Comparison of ENCODE assay signal across 11 mouse cellular contexts in genomic region chr17:13340071-13340470, GRCm38 (mm10). TPM values are rescaled to one million over a fixed set of nuclear protein-coding genes. Genes with fewer than 3 reads are reported as not detected.
"Had no signal": no experiment of that assay in that cellular context is flagged by ENCODE, and none has a peak within 500 bp of the region (broad histone marks: within the 10 kb centered on the region; RNA-seq: fewer than 3 reads in every experiment).

No protein-coding gene starts in this region.

RNA-seq across cellular contexts. Expression of gene Tcp10c, which starts 14.3 kb away (rescaled TPM):
- total RNA-seq: neutrophil, adult 5-6 weeks had no signal
- polyA plus RNA-seq: neural tube, embryonic 14.5 days; neural tube, embryonic 15.5 days; small intestine, adult 2 months; spleen, adult 2 months; stomach, embryonic 14.5 days; stomach, embryonic 15.5 days; stomach, embryonic 16.5 days; stomach, postnatal 0 days; thymus, postnatal 0 days; urinary bladder, adult 2 months had no signal
